Mouse (Mus musculus) spleen, adult 2 months (tissue): Measurements from ENCODE around the gene Cntn3.

Source experiments
- CTCF ChIP-seq: fragments of 200-500 bp; IDR thresholded peaks from 2 replicates; pipeline ENCODE4 v1.5.1; 2011; ENCODE audit warnings: mild to moderate bottlenecking, inconsistent platforms; ENCODE audit not compliant: insufficient read depth, insufficient read length, insufficient replicate concordance; ENCODE audit errors: extremely low read depth
- POLR2A ChIP-seq: fragments of 200-500 bp; IDR thresholded peaks from 2 replicates; pipeline ENCODE4 v1.6.1; 2011; ENCODE audit warnings: low read depth, low read length, inconsistent platforms

- TF ChIP-seq CTCF (no peak), POLR2A (no peak)
These were observed 16.4 kb downstream of the Cntn3 start for GRCm38 (mm10) chr6:102556497-102556896.
